Mouse (Mus musculus) neural tube, embryonic 13.5 days (tissue): ENCODE measurements around the gene Mafk. TPM values are rescaled to one million over a fixed set of nuclear protein-coding genes. Genes with fewer than 3 reads are reported as not detected.

Experiments used
- ATAC-seq: fragments of 200-750 bp; cut with Nextera tagmentation; 2 replicates; pipeline ENCODE4 v1.8.0; 2017; ENCODE audit warnings: low read depth, mild to moderate bottlenecking, moderate TSS enrichment, moderate library complexity
- H3K27ac ChIP-seq: fragments of 300-500 bp; sonication (generic); replicated peaks from 2 replicates; pipeline ENCODE4 v1.5.1; 2015; ENCODE audit warnings: moderate library complexity, mild to moderate bottlenecking, inconsistent platforms
- H3K27me3 ChIP-seq: fragments of 300-500 bp; sonication (generic); 2 replicates; pipeline ENCODE4 v1.6.1; 2015; ENCODE audit warnings: mild to moderate bottlenecking, inconsistent platforms
- H3K36me3 ChIP-seq: fragments of 300-500 bp; sonication (generic); 2 replicates; pipeline ENCODE4 v1.6.1; 2015; ENCODE audit warnings: mild to moderate bottlenecking, inconsistent platforms
- H3K4me1 ChIP-seq: fragments of 300-500 bp; sonication (generic); replicated peaks from 2 replicates; pipeline ENCODE4 v1.6.1; 2015; ENCODE audit warnings: inconsistent platforms
- H3K4me2 ChIP-seq: fragments of 300-500 bp; sonication (generic); 2 replicates; pipeline ENCODE4 v1.6.1; 2015; ENCODE audit warnings: inconsistent platforms, mild to moderate bottlenecking, moderate library complexity
- H3K4me3 ChIP-seq: fragments of 300-500 bp; sonication (generic); 2 replicates; pipeline ENCODE4 v1.5.1; 2015; ENCODE audit warnings: mild to moderate bottlenecking, inconsistent platforms
- H3K9ac ChIP-seq: fragments of 300-500 bp; sonication (generic); 2 replicates; pipeline ENCODE4 v1.6.1; 2015; ENCODE audit warnings: moderate library complexity, mild to moderate bottlenecking, inconsistent platforms
- H3K9me3 ChIP-seq: fragments of 300-500 bp; sonication (generic); 2 replicates; pipeline ENCODE4 v1.6.1; 2016; ENCODE audit warnings: inconsistent platforms
- WGBS: fragments of 180-500 bp; shearing (Covaris S2); methylation state at CpG from one replicate; pipeline ENCODE4 v1.1.7; 2015; 5-methylcytosine and 5-hydroxymethylcytosine counted together
- polyA plus RNA-seq: library from polyadenylated mRNA; unstranded; fragments of >200 nt; fragmentation: Nextera tagmentation; extraction: Ambion mirVana; gene quantifications from 2 replicates; pipeline ENCODE4 v1.2.1, GENCODE M21; 2015

Gene Mafk
- polyA plus RNA-seq, 1 experiment from 2014 or later, result 12.1 TPM

GRCm38 (mm10) chr5:139824531-139824930, 33.2 kb downstream of the Mafk start:
- Histone ChIP-seq H3K4me2 (no peak overlapping the region), H3K36me3 (peaks cover 27% of the 10 kb centered on the region), H3K9me3 (no peaks in the 10 kb centered on the region), H3K9ac (no peak overlapping the region), H3K27ac (no peak overlapping the region), H3K4me1 (peaks cover 19% of the 10 kb centered on the region), H3K4me3 (no peak overlapping the region), H3K27me3 (no peaks in the 10 kb centered on the region)
- no peak for ATAC-seq
- WGBS, result 93% methylated on average over 10 of the region's 10 CpGs

DNA sequence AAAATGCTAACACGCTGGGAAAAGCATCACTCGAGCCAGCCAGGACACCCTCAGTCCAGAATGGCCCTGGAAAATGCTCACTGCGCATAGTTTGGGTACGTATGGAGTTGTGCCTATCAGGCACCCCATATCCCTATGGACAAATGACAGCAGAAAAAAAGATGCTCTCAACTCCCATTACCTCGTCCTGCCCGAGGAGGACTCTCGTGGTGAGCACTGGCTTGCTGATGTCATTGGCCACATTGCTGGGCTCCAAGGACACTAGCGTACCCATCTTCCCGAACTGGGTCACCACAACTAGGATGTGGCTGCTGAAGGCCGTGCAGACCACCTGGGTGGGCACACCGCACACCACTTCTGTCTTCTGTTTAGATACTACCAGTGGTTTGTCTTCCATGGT, 34.6 kb downstream of the Mafk start:
- H3K27me3 ChIP-seq, result no peaks in the 10 kb centered on the region
- H3K36me3 ChIP-seq, result peaks cover 27% of the 10 kb centered on the region
- H3K4me1 ChIP-seq, result peaks cover 19% of the 10 kb centered on the region
- peak overlapping the region; percentile 74 for H3K4me3 ChIP-seq
- 0 out of 2 replicates have a peak, but pooled peaks have one; percentile 18 for ATAC-seq
- H3K27ac ChIP-seq, result peak overlapping the region; percentile 77; the same call in 1 of the 2 replicates
- peak overlapping the region; percentile 80 for H3K9ac ChIP-seq
- peak overlapping the region; percentile 99 for H3K4me2 ChIP-seq
- WGBS, result 43% methylated on average over 11 of the region's 11 CpGs
- no peaks in the 10 kb centered on the region for H3K9me3 ChIP-seq

DNA sequence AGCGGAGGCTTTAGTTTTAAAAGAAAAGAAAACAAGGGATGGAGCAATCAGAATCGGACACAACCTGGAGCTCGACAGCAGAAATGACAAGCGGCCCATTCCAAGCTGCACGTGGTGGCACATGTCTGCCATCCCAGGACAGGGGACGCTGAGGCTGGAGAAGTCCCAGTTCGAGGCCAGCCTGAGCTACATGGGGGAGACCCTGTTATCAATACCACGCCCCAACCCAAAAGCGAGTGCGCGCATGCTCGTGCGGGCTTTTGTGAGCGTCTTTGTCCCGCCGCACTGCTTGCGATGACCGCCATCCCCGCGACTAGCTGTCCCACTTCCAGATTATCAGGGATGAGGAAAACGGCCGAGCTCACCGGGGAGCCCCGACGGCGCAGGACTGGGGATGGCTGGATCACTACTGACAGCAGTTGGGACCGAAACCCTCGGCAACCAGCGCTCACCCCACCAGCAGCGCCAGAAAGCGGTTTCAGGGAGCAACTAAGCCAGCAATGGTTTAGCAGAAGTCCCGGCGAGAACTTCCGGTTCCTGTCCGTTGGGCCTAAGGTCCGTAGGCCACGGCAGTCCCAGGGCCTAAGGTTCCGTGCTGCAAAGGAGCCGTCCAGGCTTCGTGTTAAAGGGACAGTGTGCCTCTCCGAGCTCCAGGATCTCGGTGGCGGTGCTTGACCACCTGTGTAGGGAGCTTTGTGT, 35.2 kb downstream of the Mafk start, which contains the start of the genes Gm26938 and Psmg3:
Gene Gm26938, minus strand, starts transcription at position 51 of the 699 bp plus-strand sequence.
Gene Psmg3, minus strand, starts transcription at position 529 of the 699 bp plus-strand sequence.
- Histone ChIP-seq H3K27ac (peak within 1 kb of the TSS; percentile 77), H3K27me3 (no peaks in the 10 kb centered on the region), H3K4me2 (peak within 1 kb of the TSS; percentile 99), H3K9me3 (no peaks in the 10 kb centered on the region), H3K9ac (peak within 1 kb of the TSS; percentile 80), H3K36me3 (peaks cover 25% of the 10 kb centered on the region), H3K4me3 (peak within 1 kb of the TSS; percentile 74), H3K4me1 (peaks cover 19% of the 10 kb centered on the region)
- peak; percentile 83 for ATAC-seq
- WGBS, result 1% methylated on average over 43 of the region's 43 CpGs

DNA sequence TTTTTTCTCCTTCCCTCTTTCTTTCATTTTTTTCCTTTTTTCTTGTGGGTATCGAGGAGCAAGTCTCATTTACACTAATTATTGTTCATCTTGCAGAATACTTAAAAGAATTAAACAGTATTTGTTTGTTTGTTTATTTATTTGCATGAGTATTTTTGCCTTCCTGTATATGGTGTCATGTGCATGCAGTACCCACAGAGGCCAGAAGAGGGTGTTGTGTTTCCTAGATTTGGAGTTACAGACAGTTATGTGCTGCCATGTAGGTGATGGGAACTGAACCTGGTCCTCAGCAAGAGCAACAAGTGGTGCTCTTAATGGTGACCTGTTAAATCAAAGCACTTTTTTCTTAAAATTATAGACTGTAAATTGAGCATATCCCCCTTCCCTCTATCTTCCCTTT, 36.3 kb downstream of the Mafk start:
- ATAC-seq, result no peak
- H3K4me2 ChIP-seq, result peak overlapping the region; percentile 99
- H3K36me3 ChIP-seq, result peaks cover 14% of the 10 kb centered on the region
- H3K27me3 ChIP-seq, result no peaks in the 10 kb centered on the region
- peaks cover 12% of the 10 kb centered on the region for H3K4me1 ChIP-seq
- H3K27ac ChIP-seq, result no peak overlapping the region
- no peak overlapping the region for H3K4me3 ChIP-seq
- WGBS, result 94% methylated on average over 1 of the region's 1 CpGs
- H3K9ac ChIP-seq, result no peak overlapping the region
- H3K9me3 ChIP-seq, result no peaks in the 10 kb centered on the region

- H3K9me3 ChIP-seq, result no peaks in the 10 kb centered on the region
- no peaks in the 10 kb centered on the region for H3K36me3 ChIP-seq
- H3K4me1 ChIP-seq, result peaks cover 12% of the 10 kb centered on the region
- no peak overlapping the region for H3K27ac ChIP-seq
- no peak overlapping the region for H3K4me3 ChIP-seq
- H3K27me3 ChIP-seq, result 0 out of 2 replicates have a peak, but pooled peaks cover 5% of the 10 kb centered on the region
- WGBS, result 82% methylated on average over 13 of the region's 13 CpGs
- no peak overlapping the region for H3K4me2 ChIP-seq
- no peak overlapping the region for H3K9ac ChIP-seq
- ATAC-seq, result no peak
These were observed 38.1 kb downstream of the Mafk start for GRCm38 (mm10) chr5:139829384-139829783.

- no peak overlapping the region for H3K4me3 ChIP-seq
- H3K4me1 ChIP-seq, result peaks cover 5% of the 10 kb centered on the region
- no peaks in the 10 kb centered on the region for H3K9me3 ChIP-seq
- H3K27ac ChIP-seq, result no peak overlapping the region
- WGBS, result 92% methylated on average over 3 of the region's 3 CpGs
- H3K9ac ChIP-seq, result no peak overlapping the region
- H3K27me3 ChIP-seq, result 0 out of 2 replicates have a peak, but pooled peaks cover 5% of the 10 kb centered on the region
- no peak overlapping the region for H3K4me2 ChIP-seq
- no peak for ATAC-seq
- no peaks in the 10 kb centered on the region for H3K36me3 ChIP-seq
These were observed 39.4 kb downstream of the Mafk start for GRCm38 (mm10) chr5:139830734-139831133.

DNA sequence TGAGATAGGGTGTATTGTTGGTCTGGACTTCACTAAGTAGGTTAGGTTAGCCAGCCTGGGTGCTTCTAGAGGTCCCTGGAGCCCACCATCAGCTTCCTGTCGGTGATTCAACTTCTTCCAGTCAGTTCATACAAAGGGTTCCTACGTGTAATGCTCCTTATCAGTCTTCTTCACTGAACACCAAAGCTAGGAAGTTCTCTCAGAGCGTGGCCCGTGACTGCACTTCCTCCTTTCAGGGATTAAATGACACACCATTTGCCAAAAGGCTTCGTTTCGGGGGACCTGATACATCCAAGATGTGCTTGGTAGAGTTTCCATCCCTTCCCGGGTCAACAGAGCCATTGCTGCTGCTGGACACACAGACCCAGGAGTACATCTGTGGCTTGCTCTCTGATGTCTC, 40.8 kb downstream of the Mafk start:
- Histone ChIP-seq H3K27me3 (peaks cover 5% of the 10 kb centered on the region; the same call in 1 of the 2 replicates), H3K4me2 (no peak overlapping the region), H3K9me3 (no peaks in the 10 kb centered on the region), H3K27ac (no peak overlapping the region), H3K36me3 (no peaks in the 10 kb centered on the region), H3K4me3 (no peak overlapping the region), H3K4me1 (no peaks in the 10 kb centered on the region), H3K9ac (no peak overlapping the region)
- 85% methylated on average over 7 of the region's 7 CpGs for WGBS
- no peak for ATAC-seq

DNA sequence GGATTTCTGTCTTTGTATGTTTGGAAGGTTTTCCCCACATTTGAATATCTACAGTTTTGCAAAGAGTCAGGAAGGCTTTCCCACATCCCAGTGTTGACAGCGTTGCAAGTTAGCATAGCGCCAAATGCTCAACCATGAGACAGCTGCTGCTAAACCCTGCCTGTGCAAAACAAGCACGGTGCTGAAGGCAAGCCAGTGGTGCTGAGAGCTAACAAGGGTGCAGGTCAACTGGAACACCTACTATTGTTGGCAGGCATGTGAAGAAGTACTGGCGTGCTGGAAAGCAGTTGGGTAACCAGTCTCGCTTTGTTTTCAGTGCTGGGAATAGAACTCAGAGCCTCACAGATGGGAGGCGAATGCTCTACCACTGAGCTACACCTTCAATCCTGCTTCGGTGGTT, 44.4 kb downstream of the Mafk start:
- no peaks in the 10 kb centered on the region for H3K9me3 ChIP-seq
- WGBS, result 81% methylated on average over 7 of the region's 7 CpGs
- no peak for ATAC-seq
- H3K9ac ChIP-seq, result no peak overlapping the region
- H3K27ac ChIP-seq, result no peak overlapping the region
- H3K4me2 ChIP-seq, result no peak overlapping the region
- H3K4me1 ChIP-seq, result peaks cover 5% of the 10 kb centered on the region
- H3K36me3 ChIP-seq, result no peaks in the 10 kb centered on the region
- peaks cover 8% of the 10 kb centered on the region for H3K27me3 ChIP-seq
- no peak overlapping the region for H3K4me3 ChIP-seq

- Histone ChIP-seq H3K36me3 (no peaks in the 10 kb centered on the region), H3K9me3 (no peaks in the 10 kb centered on the region), H3K4me1 (peaks cover 9% of the 10 kb centered on the region), H3K4me2 (no peak overlapping the region), H3K4me3 (no peak overlapping the region), H3K27me3 (peaks cover 7% of the 10 kb centered on the region), H3K27ac (no peak overlapping the region), H3K9ac (no peak overlapping the region)
- ATAC-seq, result peak; percentile 45
- WGBS, result 19% methylated on average over 2 of the region's 2 CpGs
These were observed 47.2 kb downstream of the Mafk start for GRCm38 (mm10) chr5:139838476-139838892.

- peaks cover 3% of the 10 kb centered on the region for H3K27me3 ChIP-seq
- no peaks in the 10 kb centered on the region for H3K36me3 ChIP-seq
- no peak overlapping the region for H3K4me3 ChIP-seq
- no peak for ATAC-seq
- WGBS, result 16% methylated on average over 3 of the region's 3 CpGs
- H3K4me2 ChIP-seq, result no peak overlapping the region
- no peak overlapping the region for H3K9ac ChIP-seq
- peaks cover 9% of the 10 kb centered on the region for H3K4me1 ChIP-seq
- H3K27ac ChIP-seq, result no peak overlapping the region
- H3K9me3 ChIP-seq, result peaks cover 5% of the 10 kb centered on the region; the same call in 1 of the 2 replicates
These were observed 47.8 kb downstream of the Mafk start for GRCm38 (mm10) chr5:139839142-139839541.

DNA sequence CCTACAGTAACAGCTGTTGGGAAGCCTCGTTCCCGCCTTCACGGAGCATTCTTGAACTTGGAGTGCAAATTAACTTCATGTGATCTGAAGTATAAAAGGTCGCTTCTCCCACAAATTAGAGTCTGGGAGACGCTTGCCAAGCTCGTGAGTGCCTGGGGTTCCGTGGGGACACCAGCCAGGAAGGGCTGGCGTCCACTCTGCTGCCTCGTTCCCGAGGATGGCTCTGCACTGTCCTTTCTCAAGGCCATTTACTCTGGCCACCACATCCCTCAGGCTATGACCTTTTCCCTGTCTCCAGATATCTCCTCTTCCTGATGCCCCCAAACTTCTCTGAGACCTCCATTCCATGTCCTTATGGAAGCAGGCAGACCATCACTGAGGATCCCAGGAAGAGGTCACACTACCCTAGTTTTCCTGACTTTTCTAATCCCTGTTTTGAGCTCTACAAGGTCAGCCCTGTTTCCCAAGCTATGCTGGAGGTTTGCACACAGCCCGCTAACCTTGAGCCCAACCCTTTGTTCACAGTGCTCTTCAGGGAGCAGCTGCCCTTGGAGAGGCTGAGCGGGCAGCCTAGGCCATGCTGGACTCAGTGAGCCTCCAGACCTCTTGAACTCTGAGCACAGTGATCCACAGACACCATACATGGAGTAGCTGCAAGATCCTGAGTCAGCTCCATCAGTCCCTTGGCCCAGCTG, 58.5 kb downstream of the Mafk start:
- Histone ChIP-seq H3K4me1 (peaks cover 24% of the 10 kb centered on the region), H3K9ac (no peak overlapping the region), H3K36me3 (no peaks in the 10 kb centered on the region), H3K27ac (no peak overlapping the region), H3K4me3 (no peak overlapping the region), H3K4me2 (no peak overlapping the region), H3K27me3 (0 out of 2 replicates have a peak, but pooled peaks cover 3% of the 10 kb centered on the region), H3K9me3 (peaks cover 6% of the 10 kb centered on the region; the same call in 1 of the 2 replicates)
- ATAC-seq, result no peak
- WGBS, result 74% methylated on average over 12 of the region's 12 CpGs
